9 mouse cellular contexts compared by ENCODE assay signal in the genomic region with DNA sequence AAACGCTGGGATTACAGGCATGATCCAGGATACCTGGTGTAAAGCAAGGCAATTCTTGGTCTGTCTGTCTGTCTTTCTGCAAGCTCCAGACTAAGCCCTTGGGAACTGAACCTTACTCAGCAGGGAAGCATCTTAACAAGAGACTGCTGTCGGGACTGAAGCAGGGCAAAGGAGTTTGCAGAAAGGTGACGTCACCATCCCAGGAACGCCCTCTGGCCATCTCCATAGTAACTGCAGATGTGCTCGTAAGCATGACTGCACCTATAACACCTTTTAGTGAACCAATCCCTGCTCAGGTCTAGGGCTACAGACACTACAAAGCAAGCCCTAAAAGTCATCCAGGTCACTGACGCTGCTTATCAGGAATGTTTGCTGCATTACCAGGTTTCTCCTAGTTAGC. TPM values are rescaled to one million over a fixed set of nuclear protein-coding genes. Genes with fewer than 3 reads are reported as not detected.
A peak's percentile ranks its signal among the peaks of the same experiment; 100 is the strongest.
DNase-seq lines count a peak whose midpoint lies in the region; ATAC-seq lines count a peak whose summit lies in the region.
"Had no signal": no experiment of that assay in that cellular context is flagged by ENCODE, and none has a peak within 500 bp of the region (broad histone marks: within the 10 kb centered on the region; RNA-seq: fewer than 3 reads in every experiment).

No protein-coding gene starts in this region.

- no peaks in the 10 kb centered on the region for H3K27me3 ChIP-seq in hindbrain, embryonic 10.5 days (ENCODE audit: insufficient read depth, poor library complexity, severe bottlenecking)
- H3K27me3 ChIP-seq in hindbrain, embryonic 12.5 days = no peaks in the 10 kb centered on the region
- no peaks in the 10 kb centered on the region for H3K27me3 ChIP-seq in forebrain, embryonic 14.5 days (replicated peaks; ENCODE audit: control insufficient read depth, insufficient read depth, low read length)

- no peak overlapping the region; the same call in 1 of the 2 replicates for H3K4me2 ChIP-seq in hindbrain, embryonic 12.5 days (replicated peaks)
- H3K4me2 ChIP-seq in forebrain, embryonic 14.5 days (ENCODE audit: low read length) = peak overlapping the region; percentile 29

- no peak overlapping the region for H3K27ac ChIP-seq in hindbrain, embryonic 10.5 days
- no peak overlapping the region for H3K27ac ChIP-seq in hindbrain, embryonic 12.5 days
- no peak overlapping the region for H3K27ac ChIP-seq in forebrain, embryonic 14.5 days (ENCODE audit: low read depth, low read length)

- H3K4me3 ChIP-seq in hindbrain, embryonic 10.5 days = 0 out of 2 replicates have a peak overlapping the region, but pooled peaks have one; percentile 6
- H3K4me3 ChIP-seq in hindbrain, embryonic 12.5 days = no peak overlapping the region
- peak overlapping the region; percentile 3; the same call in 1 of the 2 replicates for H3K4me3 ChIP-seq in forebrain, embryonic 14.5 days (ENCODE audit: low read depth, low read length)

- DNase-seq in hindbrain, embryonic 10.5 days (ENCODE audit: low spot score) = peak; percentile 29
- DNase-seq in NIH3T3 (ENCODE audit: low read depth) = peak; percentile 50
- peak; percentile 43 for DNase-seq in forebrain, embryonic 14.5 days (ENCODE audit: low spot score)
- DNase-seq in mesoderm, embryonic 11.5 days (ENCODE audit: low read depth, low spot score) = peak; percentile 55
- no peak for DNase-seq in urinary bladder, adult 2 months (ENCODE audit: low spot score)
- DNase-seq in thymus, postnatal 14 days = no peak

- WGBS in hindbrain, embryonic 10.5 days = 35% methylated on average over 6 of the region's 6 CpGs
- 36% methylated on average over 6 of the region's 6 CpGs for WGBS in hindbrain, embryonic 12.5 days
- 8% methylated on average over 6 of the region's 6 CpGs for WGBS in forebrain, embryonic 14.5 days

- ATAC-seq in hindbrain, embryonic 12.5 days (ENCODE audit: low FRiP score) = no peak
- ATAC-seq in forebrain, embryonic 14.5 days = no peak
- ATAC-seq in monocyte, adult 5-6 weeks (replicated peaks; ENCODE audit: insufficient number of reproducible peaks, low FRiP score, low TSS enrichment, poor library complexity, severe bottlenecking) = no peak

- H3K36me3 ChIP-seq in hindbrain, embryonic 10.5 days = peaks cover 72% of the 10 kb centered on the region
- peaks cover 49% of the 10 kb centered on the region for H3K36me3 ChIP-seq in hindbrain, embryonic 12.5 days
- H3K36me3 ChIP-seq in forebrain, embryonic 14.5 days (ENCODE audit: control insufficient read depth, insufficient read depth, low read length) = peaks cover 53% of the 10 kb centered on the region

- H3K4me1 ChIP-seq in hindbrain, embryonic 10.5 days (replicated peaks) = peaks cover 35% of the 10 kb centered on the region
- H3K4me1 ChIP-seq in hindbrain, embryonic 12.5 days = peaks cover 25% of the 10 kb centered on the region
- peaks cover 24% of the 10 kb centered on the region for H3K4me1 ChIP-seq in forebrain, embryonic 14.5 days (ENCODE audit: control insufficient read depth, insufficient read depth, low read length)

- no peak overlapping the region for H3K9ac ChIP-seq in hindbrain, embryonic 12.5 days
- H3K9ac ChIP-seq in forebrain, embryonic 14.5 days (ENCODE audit: low read length) = peak overlapping the region; percentile 25; the same call in 1 of the 2 replicates

- no peaks in the 10 kb centered on the region for H3K9me3 ChIP-seq in hindbrain, embryonic 10.5 days
- no peaks in the 10 kb centered on the region for H3K9me3 ChIP-seq in hindbrain, embryonic 12.5 days (replicated peaks)
- H3K9me3 ChIP-seq in forebrain, embryonic 14.5 days (replicated peaks; ENCODE audit: control insufficient read depth, low read length) = no peaks in the 10 kb centered on the region

RNA-seq across cellular contexts. Expression of gene Cdc42se1, which starts 4.2 kb away (rescaled TPM):
- 99.6 and 111 TPM in 2 replicates for polyA plus RNA-seq in hindbrain, embryonic 10.5 days (2016; fragmentation: Nextera tagmentation; extraction: Ambion mirVana)
- 91.7 and 95.8 TPM in 2 replicates for polyA plus RNA-seq in hindbrain, embryonic 12.5 days (2016; fragmentation: Nextera tagmentation; extraction: Ambion mirVana)
- 99.4 and 99.7 TPM in 2 replicates for polyA plus RNA-seq in forebrain, embryonic 14.5 days (2014; fragmentation: Nextera tagmentation; extraction: Ambion mirVana)
- 77.2 and 92.7 TPM in 2 replicates for polyA plus RNA-seq in urinary bladder, adult 2 months (2012; rRNA removed)
- total RNA-seq in monocyte, adult 5-6 weeks (2017) = 122 to 191 TPM (median 182 TPM) in 3 replicates

RNA-seq across cellular contexts. Expression of gene Gabpb2, which starts 6.6 kb away (rescaled TPM):
- 7.9 and 12.2 TPM in 2 replicates for polyA plus RNA-seq in hindbrain, embryonic 10.5 days (2016; fragmentation: Nextera tagmentation; extraction: Ambion mirVana)
- polyA plus RNA-seq in hindbrain, embryonic 12.5 days (2016; fragmentation: Nextera tagmentation; extraction: Ambion mirVana) = 10.1 and 10.8 TPM in 2 replicates
- 4.0 and 4.3 TPM in 2 replicates for polyA plus RNA-seq in forebrain, embryonic 14.5 days (2014; fragmentation: Nextera tagmentation; extraction: Ambion mirVana)
- polyA plus RNA-seq in urinary bladder, adult 2 months (2012; rRNA removed) = 21.4 and 21.9 TPM in 2 replicates
- total RNA-seq in monocyte, adult 5-6 weeks (2017) = 87.0 to 129 TPM (median 91.1 TPM) in 3 replicates

RNA-seq across cellular contexts. Expression of gene Mllt11, which starts 7.7 kb away (rescaled TPM):
- 45.8 and 95.9 TPM in 2 replicates for polyA plus RNA-seq in hindbrain, embryonic 10.5 days (2016; fragmentation: Nextera tagmentation; extraction: Ambion mirVana)
- 116 and 124 TPM in 2 replicates for polyA plus RNA-seq in hindbrain, embryonic 12.5 days (2016; fragmentation: Nextera tagmentation; extraction: Ambion mirVana)
- polyA plus RNA-seq in forebrain, embryonic 14.5 days (2014; fragmentation: Nextera tagmentation; extraction: Ambion mirVana) = 444 and 548 TPM in 2 replicates
- polyA plus RNA-seq in urinary bladder, adult 2 months (2012; rRNA removed) = 11.0 and 15.4 TPM in 2 replicates
- total RNA-seq in monocyte, adult 5-6 weeks (2017) = 6.2 to 18.2 TPM (median 9.1 TPM) in 3 replicates

RNA-seq across cellular contexts. Expression of gene Gm128, which starts 17.1 kb away (rescaled TPM):
- polyA plus RNA-seq in hindbrain, embryonic 10.5 days (2016; fragmentation: Nextera tagmentation; extraction: Ambion mirVana) = 0.17 and 0.22 TPM in 2 replicates
- 0.25 and 0.42 TPM in 2 replicates for polyA plus RNA-seq in hindbrain, embryonic 12.5 days (2016; fragmentation: Nextera tagmentation; extraction: Ambion mirVana)
- polyA plus RNA-seq in forebrain, embryonic 14.5 days (2014; fragmentation: Nextera tagmentation; extraction: Ambion mirVana) = 0.17 TPM in 1 of 2 replicates, not detected in the other
- polyA plus RNA-seq in urinary bladder, adult 2 months (2012; rRNA removed) = 0.47 and 0.58 TPM in 2 replicates
- not detected in 3 replicates for total RNA-seq in monocyte, adult 5-6 weeks (2017)

RNA-seq across cellular contexts. Expression of gene Bnipl, which starts 26.7 kb away (rescaled TPM):
- polyA plus RNA-seq in hindbrain, embryonic 10.5 days (2016; fragmentation: Nextera tagmentation; extraction: Ambion mirVana) = 0.60 and 0.63 TPM in 2 replicates
- 1.0 and 1.1 TPM in 2 replicates for polyA plus RNA-seq in hindbrain, embryonic 12.5 days (2016; fragmentation: Nextera tagmentation; extraction: Ambion mirVana)
- polyA plus RNA-seq in forebrain, embryonic 14.5 days (2014; fragmentation: Nextera tagmentation; extraction: Ambion mirVana) = not detected in 2 replicates
- 13.5 and 15.1 TPM in 2 replicates for polyA plus RNA-seq in urinary bladder, adult 2 months (2012; rRNA removed)
- not detected in 3 replicates for total RNA-seq in monocyte, adult 5-6 weeks (2017)
- polyA plus RNA-seq: liver, embryonic 16.5 days had no signal

Comparison
In these comparisons a context has a peak if more than half of its experiments do, and no peak if none do; other contexts are left out.
1. DNase-seq: peak in hindbrain, embryonic 10.5 days (single experiment), NIH3T3 (single experiment), forebrain, embryonic 14.5 days (single experiment) and mesoderm, embryonic 11.5 days (single experiment); none in urinary bladder, adult 2 months (single experiment) and thymus, postnatal 14 days (single experiment).